Mouse (Mus musculus) ES-Bruce4 (cell line): ENCODE measurements around the gene Scrg1.

Source experiments
- EP300 ChIP-seq: IDR thresholded peaks from 2 replicates; pipeline ENCODE4 v1.6.1; 2011; ENCODE audit warnings: low read depth, low read length; ENCODE audit not compliant: insufficient read depth
- POLR2A ChIP-seq: IDR thresholded peaks from one replicate; pipeline ENCODE4 v1.8.1; 2011; ENCODE audit warnings: low read length; ENCODE audit not compliant: insufficient read depth

DNA sequence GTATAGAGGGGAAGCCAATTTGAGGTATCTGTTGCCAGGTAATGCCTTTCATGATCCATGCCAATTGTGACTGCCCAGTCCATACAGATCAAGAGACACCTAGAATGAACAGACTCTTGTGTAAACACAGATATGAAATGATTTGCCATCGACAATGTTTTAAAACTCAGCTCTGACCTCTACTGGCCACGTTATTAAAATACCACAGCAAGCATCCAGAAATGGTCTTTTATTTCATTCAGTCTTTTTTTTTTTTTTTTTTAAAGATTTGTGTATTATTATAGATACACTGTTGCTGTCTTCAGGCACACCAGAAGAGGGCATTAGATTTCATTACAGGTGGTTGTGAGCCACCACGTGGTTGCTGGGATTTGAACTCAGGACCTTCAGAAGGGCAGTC is 29.6 kb upstream of the Scrg1 start:
- no peak for TF ChIP-seq EP300
- TF ChIP-seq POLR2A, result no peak
